ENCODE assay signal across 10 mouse cellular contexts in the genomic region with DNA sequence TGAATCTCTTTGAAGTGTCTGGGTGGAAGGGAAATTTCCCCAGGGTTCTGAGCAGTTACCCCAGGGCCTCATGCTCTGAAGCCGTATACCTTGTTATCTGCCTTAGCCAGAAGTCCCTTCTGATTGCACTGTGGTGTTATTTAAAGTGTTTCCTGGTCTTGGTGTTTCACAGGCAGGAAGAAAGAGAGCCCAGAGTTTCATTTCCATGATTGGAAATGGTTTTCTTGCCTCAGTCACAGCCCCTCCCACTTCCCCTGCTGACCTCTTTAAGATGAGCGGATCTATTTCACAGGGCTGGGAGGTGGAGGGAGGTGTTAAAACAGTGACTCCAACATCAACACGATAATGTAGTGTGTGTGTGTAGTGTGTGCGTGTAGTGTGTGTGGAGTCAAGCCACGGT.
DNase-seq lines count a peak whose midpoint lies in the region; ATAC-seq and TF ChIP-seq lines count a peak whose summit lies in the region.
"Had no signal": no experiment of that assay in that cellular context is flagged by ENCODE, and none has a peak within 500 bp of the region (broad histone marks: within the 10 kb centered on the region; RNA-seq: fewer than 3 reads in every experiment).

No protein-coding gene starts in this region.

- H3K36me3 ChIP-seq in hindbrain, embryonic 12.5 days, result peaks cover 21% of the 10 kb centered on the region
- peaks cover 12% of the 10 kb centered on the region; the same call in 1 of the 2 replicates for H3K36me3 ChIP-seq in hindbrain, postnatal 0 days (ENCODE audit: insufficient read depth, low read length)
- H3K36me3 ChIP-seq in liver, embryonic 13.5 days, result no peaks in the 10 kb centered on the region

- H3K4me3 ChIP-seq in hindbrain, embryonic 12.5 days, result no peak overlapping the region
- no peak overlapping the region for H3K4me3 ChIP-seq in hindbrain, postnatal 0 days (ENCODE audit: low read length)
- no peak overlapping the region for H3K4me3 ChIP-seq in liver, embryonic 13.5 days (replicated peaks)
- H3K4me3 ChIP-seq: limb, embryonic 15.5 days had no signal

- no peak for DNase-seq in hindbrain, postnatal 0 days (ENCODE audit: low spot score)
- peak; percentile 25 for DNase-seq in embryo, embryonic 11 days
- DNase-seq in liver, embryonic 13.5 days, result no peak
- no peak for DNase-seq in Muller cell, postnatal 12 days (ENCODE audit: inconsistent ontology term)
- no peak for DNase-seq in left cerebral cortex, adult 18-20 months (ENCODE audit: low spot score in 2 of 2)
- DNase-seq in layer of hippocampus, adult 11-12 months (ENCODE audit: low spot score), result no peak
- DNase-seq: cerebellum, adult 11 months had no signal

- peaks cover 14% of the 10 kb centered on the region for H3K4me1 ChIP-seq in hindbrain, embryonic 12.5 days
- H3K4me1 ChIP-seq in hindbrain, postnatal 0 days (ENCODE audit: insufficient read depth, low read length), result peaks cover 4% of the 10 kb centered on the region; the same call in 1 of the 2 replicates
- H3K4me1 ChIP-seq in liver, embryonic 13.5 days (replicated peaks), result peaks cover 22% of the 10 kb centered on the region

- H3K27ac ChIP-seq in hindbrain, embryonic 12.5 days, result peak overlapping the region; percentile 40; the same call in 1 of the 2 replicates
- no peak overlapping the region for H3K27ac ChIP-seq in hindbrain, postnatal 0 days
- H3K27ac ChIP-seq in liver, embryonic 13.5 days, result peak overlapping the region; percentile 13
- H3K27ac ChIP-seq: limb, embryonic 15.5 days had no signal

- H3K9ac ChIP-seq in hindbrain, embryonic 12.5 days, result no peak overlapping the region
- no peak overlapping the region for H3K9ac ChIP-seq in hindbrain, postnatal 0 days (replicated peaks; ENCODE audit: low read length)
- no peak overlapping the region for H3K9ac ChIP-seq in liver, embryonic 13.5 days
- H3K9ac ChIP-seq: limb, embryonic 15.5 days had no signal

- H3K27me3 ChIP-seq in hindbrain, embryonic 12.5 days, result no peaks in the 10 kb centered on the region
- no peaks in the 10 kb centered on the region for H3K27me3 ChIP-seq in hindbrain, postnatal 0 days (ENCODE audit: insufficient read depth, low read length)
- no peaks in the 10 kb centered on the region for H3K27me3 ChIP-seq in liver, embryonic 13.5 days
- H3K27me3 ChIP-seq: limb, embryonic 15.5 days had no signal

- 60% methylated on average over 5 of the region's 5 CpGs for WGBS in hindbrain, embryonic 12.5 days
- WGBS in hindbrain, postnatal 0 days, result 62% methylated on average over 5 of the region's 5 CpGs
- WGBS in liver, embryonic 13.5 days (ENCODE audit: insufficient replicate concordance), result 10% methylated on average over 5 of the region's 5 CpGs

- no peak for TF ChIP-seq CTCF in hindbrain, postnatal 0 days (IDR thresholded peaks at IDR 0.05; ENCODE audit: low read depth)

- H3K4me2 ChIP-seq in hindbrain, embryonic 12.5 days (replicated peaks), result no peak overlapping the region
- H3K4me2 ChIP-seq in hindbrain, postnatal 0 days (ENCODE audit: low read depth, low read length), result no peak overlapping the region
- peak overlapping the region; percentile 17 for H3K4me2 ChIP-seq in liver, embryonic 13.5 days
- H3K4me2 ChIP-seq: limb, embryonic 15.5 days had no signal

- ATAC-seq in hindbrain, embryonic 12.5 days (ENCODE audit: low FRiP score), result no peak
- ATAC-seq in hindbrain, postnatal 0 days, result no peak
- peak; percentile 86 for ATAC-seq in CD4-positive, CD25-positive, alpha-beta regulatory T cell, adult 4 months
- ATAC-seq in liver, embryonic 13.5 days (ENCODE audit: low read depth), result peak; percentile 80

- no peaks in the 10 kb centered on the region for H3K9me3 ChIP-seq in hindbrain, embryonic 12.5 days (replicated peaks)
- H3K9me3 ChIP-seq in hindbrain, postnatal 0 days (ENCODE audit: low read length), result no peaks in the 10 kb centered on the region
- H3K9me3 ChIP-seq in liver, embryonic 13.5 days (replicated peaks), result no peaks in the 10 kb centered on the region
- H3K9me3 ChIP-seq: limb, embryonic 15.5 days had no signal

Comparison
In these comparisons a context has a peak if more than half of its experiments do, and no peak if none do; other contexts are left out.
1. ATAC-seq: peak in CD4-positive, CD25-positive, alpha-beta regulatory T cell, adult 4 months (single experiment) and liver, embryonic 13.5 days (single experiment); none in hindbrain, embryonic 12.5 days (single experiment) and hindbrain, postnatal 0 days (single experiment).